Mouse (Mus musculus) urinary bladder, postnatal 36 days (tissue): ENCODE data around the gene Gm47995.

Experiments
- DNase-seq, 2 experiments: peaks; one replicate each; pipeline ENCODE4 v3.0.0; 2022; ENCODE audit warnings: low spot score in 2 of 2, mixed read lengths in 1 of 2

Gm47995 gene

GRCm38 (mm10) chr1:151228320-151228989, 30.2 kb downstream of the Gm47995 start:
- no peak for DNase-seq

GRCm38 (mm10) chr1:151232346-151232745, 34.1 kb downstream of the Gm47995 start:
- DNase-seq = no peak

GRCm38 (mm10) chr1:151233756-151234155, 35.5 kb downstream of the Gm47995 start:
- no peak for DNase-seq

GRCm38 (mm10) chr1:151235574-151235973, 37.3 kb downstream of the Gm47995 start:
- DNase-seq = no peak

- DNase-seq = peak; percentile 7 to 25
Measured at GRCm38 (mm10) chr1:151236141-151236930, 38.1 kb downstream of the Gm47995 start.

- no peak for DNase-seq
Measured at GRCm38 (mm10) chr1:151237780-151238179, 39.5 kb downstream of the Gm47995 start.

- DNase-seq = no peak
Measured at GRCm38 (mm10) chr1:151243332-151243731, 45.1 kb downstream of the Gm47995 start.

- no peak for DNase-seq
Measured at GRCm38 (mm10) chr1:151244013-151244412, 45.8 kb downstream of the Gm47995 start.

GRCm38 (mm10) chr1:151244761-151245160, 46.5 kb downstream of the Gm47995 start:
- DNase-seq = no peak

- DNase-seq = no peak
Measured at GRCm38 (mm10) chr1:151245165-151245564, 46.9 kb downstream of the Gm47995 start.

GRCm38 (mm10) chr1:151245846-151246245, 47.6 kb downstream of the Gm47995 start:
- DNase-seq = no peak
